Mouse (Mus musculus): Measurements from ENCODE around the gene Olfr114. TPM values are rescaled to one million over a fixed set of nuclear protein-coding genes. Genes with fewer than 3 reads are reported as not detected.

The Olfr114 gene
- polyA plus RNA-seq (2016; fragmentation: Nextera tagmentation; extraction: Ambion mirVana) = not detected in 2 replicates

DNA sequence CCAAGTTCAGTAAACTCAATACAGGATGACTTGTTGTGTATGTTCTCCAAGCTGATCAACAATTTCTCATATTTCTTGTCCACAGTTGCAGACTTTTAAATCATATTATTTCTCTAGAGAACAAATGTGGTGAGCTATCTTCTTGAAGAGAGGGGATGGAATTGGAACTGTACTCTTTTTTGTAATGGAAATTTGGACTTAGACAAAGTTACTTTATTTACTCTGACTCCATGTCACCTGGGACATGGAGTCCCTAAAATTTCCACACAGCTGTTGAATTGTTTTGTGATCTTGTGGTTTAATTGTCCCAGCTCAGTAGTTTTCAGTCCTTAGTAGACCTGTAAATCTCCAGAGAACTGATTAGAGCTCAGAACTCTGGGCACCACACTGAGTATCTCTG, at the start of gene Olfr114:
TSS of gene Olfr114 (minus strand) at position 101 of the 400 bp plus-strand sequence.
- H3K4me3 ChIP-seq = no peak within 1 kb of the TSS
- no peaks in the 10 kb centered on the region for H3K4me1 ChIP-seq (replicated peaks)
- H3K27ac ChIP-seq = no peak within 1 kb of the TSS
- H3K27me3 ChIP-seq (ENCODE audit: insufficient read depth, poor library complexity, severe bottlenecking) = no peaks in the 10 kb centered on the region
- DNase-seq (ENCODE audit: low spot score) = no peak
- H3K36me3 ChIP-seq = no peaks in the 10 kb centered on the region
- H3K9me3 ChIP-seq = no peaks in the 10 kb centered on the region

DNA sequence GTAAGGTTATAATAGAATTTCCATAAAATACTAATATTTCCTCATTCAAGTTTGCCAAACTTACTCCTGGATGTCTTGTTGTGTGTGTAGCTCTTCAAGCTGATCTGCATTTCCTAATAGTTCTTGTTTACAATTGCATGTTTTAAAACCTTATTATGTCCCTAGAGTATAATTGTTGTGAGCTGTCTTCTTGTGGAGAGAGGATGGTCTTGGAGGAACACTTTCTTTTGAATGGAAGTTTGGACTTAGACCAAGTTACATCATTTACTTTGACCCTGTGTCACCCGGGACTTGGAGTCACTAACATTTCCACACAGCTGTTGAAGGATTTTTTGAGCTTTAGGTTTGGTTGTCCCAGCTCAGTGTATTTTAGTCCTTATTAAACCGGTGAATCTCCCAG, 34.5 kb upstream of the Olfr114 start, which contains the start of the genes Olfr115 and Olfr116:
TSS of gene Olfr115 (minus strand) at position 101 of the 400 bp plus-strand sequence.
TSS of gene Olfr116 (minus strand) at position 191 of the 400 bp plus-strand sequence.
- Histone ChIP-seq H3K36me3 (no peaks in the 10 kb centered on the region), H3K9me3 (peaks cover 13% of the 10 kb centered on the region; the same call in 1 of the 2 replicates), H3K4me3 (no peak within 1 kb of the TSS), H3K27ac (no peak within 1 kb of the TSS), H3K27me3 (ENCODE audit: insufficient read depth, poor library complexity, severe bottlenecking) (no peaks in the 10 kb centered on the region), H3K4me1 (replicated peaks) (no peaks in the 10 kb centered on the region)
- no peak for DNase-seq (ENCODE audit: low spot score)
- 88% methylated on average over 2 of the region's 2 CpGs for WGBS

DNA sequence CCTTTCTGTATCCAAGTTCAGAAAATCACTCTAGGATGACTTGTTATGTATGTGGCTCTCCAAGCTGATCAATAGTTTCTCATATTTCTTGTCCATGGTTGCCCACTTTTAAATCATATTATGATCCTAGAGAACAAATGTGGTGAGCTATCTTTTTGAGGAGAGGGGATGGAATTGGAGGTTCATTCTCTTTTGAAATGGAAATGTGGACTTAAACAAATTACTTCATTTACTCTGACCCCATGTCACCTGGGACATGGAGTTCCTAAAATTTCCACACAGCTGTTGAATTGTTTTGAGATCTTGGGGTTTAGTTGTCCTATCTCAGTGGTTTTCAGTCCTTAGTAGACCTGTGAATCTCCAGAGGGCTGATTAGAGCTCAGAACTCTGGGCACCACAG, 15.0 kb downstream of the Olfr114 start, which contains the start of gene Olfr113:
TSS of gene Olfr113 (minus strand) at position 101 of the 400 bp plus-strand sequence.
- no peak for DNase-seq (ENCODE audit: low spot score)
- Histone ChIP-seq H3K4me3 (no peak within 1 kb of the TSS), H3K27me3 (ENCODE audit: insufficient read depth, poor library complexity, severe bottlenecking) (no peaks in the 10 kb centered on the region), H3K27ac (no peak within 1 kb of the TSS), H3K4me1 (replicated peaks) (no peaks in the 10 kb centered on the region), H3K9me3 (no peaks in the 10 kb centered on the region), H3K36me3 (no peaks in the 10 kb centered on the region)

DNA sequence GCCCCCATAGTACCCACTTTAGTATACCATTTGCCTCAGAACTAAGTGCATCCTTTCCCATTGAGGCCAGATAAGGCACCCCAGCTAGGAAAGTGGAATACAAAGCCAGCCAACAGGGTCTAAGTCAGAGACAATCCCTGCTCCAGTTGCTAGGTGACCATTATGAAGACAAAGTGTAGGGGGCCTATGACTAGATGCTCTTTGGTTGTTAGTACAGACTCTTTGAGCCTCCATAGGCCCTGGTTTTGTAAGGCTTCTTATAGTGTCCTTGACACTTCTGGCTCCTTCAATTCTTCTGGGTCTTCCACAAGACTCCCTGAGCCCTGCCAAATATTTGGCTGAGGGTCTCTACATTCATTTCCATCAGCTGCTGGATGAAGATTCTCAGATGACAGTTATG, 23.2 kb downstream of the Olfr114 start, which contains the start of gene Olfr112:
TSS of gene Olfr112 (minus strand) at position 101 of the 400 bp plus-strand sequence.
- no peaks in the 10 kb centered on the region for H3K4me1 ChIP-seq (replicated peaks)
- no peaks in the 10 kb centered on the region for H3K9me3 ChIP-seq
- no peak within 1 kb of the TSS for H3K27ac ChIP-seq
- no peaks in the 10 kb centered on the region for H3K27me3 ChIP-seq (ENCODE audit: insufficient read depth, poor library complexity, severe bottlenecking)
- no peak for DNase-seq (ENCODE audit: low spot score)
- H3K36me3 ChIP-seq = no peaks in the 10 kb centered on the region
- H3K4me3 ChIP-seq = no peak within 1 kb of the TSS

DNA sequence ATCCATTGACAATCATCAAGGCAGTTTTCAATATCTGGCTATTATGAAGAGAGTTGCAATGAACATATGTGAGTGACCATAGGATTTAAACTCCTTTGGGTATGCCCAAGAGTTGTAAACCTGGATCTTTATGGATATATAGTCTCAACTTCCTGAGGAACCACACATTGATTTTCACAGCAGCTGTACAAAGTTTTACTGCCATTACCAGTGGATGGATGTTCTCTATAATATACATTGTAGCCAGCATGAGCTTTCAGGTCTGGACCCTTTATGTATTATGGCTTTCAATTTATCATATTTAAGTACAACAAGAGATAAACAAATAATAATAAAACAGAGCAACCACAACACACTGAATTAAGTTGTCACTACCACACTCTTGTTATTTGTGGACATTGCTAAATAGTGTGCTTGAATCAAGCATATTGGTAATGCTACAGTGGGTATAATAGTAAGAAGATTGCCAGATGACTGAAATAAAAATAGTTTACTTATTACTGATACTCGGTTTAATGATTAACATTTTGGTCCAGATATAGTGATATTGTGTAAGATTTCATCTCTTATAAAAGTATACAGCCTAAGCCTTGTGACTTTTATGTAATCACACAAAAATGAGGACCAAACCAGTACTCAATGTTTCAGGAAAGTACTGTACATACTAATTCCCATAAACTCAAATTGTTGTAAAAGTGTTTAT, 33.5 kb downstream of the Olfr114 start:
- no peak for DNase-seq (ENCODE audit: low spot score)
- Histone ChIP-seq H3K4me3 (no peak overlapping the region), H3K27ac (no peak overlapping the region)

DNA sequence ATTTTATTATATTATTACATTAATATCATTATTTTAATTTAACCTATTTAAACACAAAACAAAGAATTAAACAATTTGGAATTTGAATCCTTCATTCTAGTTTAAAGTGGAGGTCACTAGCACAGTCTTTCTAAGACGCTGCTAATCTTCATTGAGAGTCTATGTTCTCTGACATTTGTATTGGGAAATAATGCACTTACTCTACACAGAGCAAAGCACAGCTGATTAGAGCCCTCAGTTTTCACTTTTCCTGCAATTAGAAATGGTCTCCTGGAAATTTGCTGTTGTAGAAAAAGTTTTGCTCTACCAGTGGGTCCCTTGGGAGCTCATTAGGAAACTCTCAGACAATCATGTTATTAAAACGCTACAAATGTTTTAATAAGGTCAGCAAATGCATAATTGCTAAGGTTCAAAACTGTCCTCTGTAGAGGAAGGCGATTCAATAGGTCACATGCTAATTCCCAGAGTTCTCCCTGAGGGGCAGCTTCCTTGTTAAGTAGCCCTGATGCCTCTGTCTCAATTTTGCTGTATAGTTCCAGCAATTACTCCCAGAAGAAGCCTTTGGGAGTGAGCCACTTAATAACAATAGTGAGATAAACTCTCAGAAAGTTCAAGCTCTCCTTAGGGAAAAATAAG, 48.6 kb downstream of the Olfr114 start:
- Histone ChIP-seq H3K36me3 (no peaks in the 10 kb centered on the region), H3K4me1 (replicated peaks) (no peaks in the 10 kb centered on the region), H3K27me3 (ENCODE audit: insufficient read depth, poor library complexity, severe bottlenecking) (no peaks in the 10 kb centered on the region), H3K9me3 (no peaks in the 10 kb centered on the region), H3K4me3 (no peak overlapping the region), H3K27ac (no peak overlapping the region)
- 75% methylated on average over 3 of the region's 3 CpGs for WGBS
- DNase-seq (ENCODE audit: low spot score) = no peak

More for the DNA sequence above, 33.5 kb downstream of the Olfr114 start:
- Histone ChIP-seq H3K9me3 (no peaks in the 10 kb centered on the region), H3K4me1 (replicated peaks) (no peaks in the 10 kb centered on the region), H3K27me3 (ENCODE audit: insufficient read depth, poor library complexity, severe bottlenecking) (no peaks in the 10 kb centered on the region), H3K36me3 (no peaks in the 10 kb centered on the region)
- WGBS = 64% methylated on average over 1 of the region's 1 CpGs

DNA sequence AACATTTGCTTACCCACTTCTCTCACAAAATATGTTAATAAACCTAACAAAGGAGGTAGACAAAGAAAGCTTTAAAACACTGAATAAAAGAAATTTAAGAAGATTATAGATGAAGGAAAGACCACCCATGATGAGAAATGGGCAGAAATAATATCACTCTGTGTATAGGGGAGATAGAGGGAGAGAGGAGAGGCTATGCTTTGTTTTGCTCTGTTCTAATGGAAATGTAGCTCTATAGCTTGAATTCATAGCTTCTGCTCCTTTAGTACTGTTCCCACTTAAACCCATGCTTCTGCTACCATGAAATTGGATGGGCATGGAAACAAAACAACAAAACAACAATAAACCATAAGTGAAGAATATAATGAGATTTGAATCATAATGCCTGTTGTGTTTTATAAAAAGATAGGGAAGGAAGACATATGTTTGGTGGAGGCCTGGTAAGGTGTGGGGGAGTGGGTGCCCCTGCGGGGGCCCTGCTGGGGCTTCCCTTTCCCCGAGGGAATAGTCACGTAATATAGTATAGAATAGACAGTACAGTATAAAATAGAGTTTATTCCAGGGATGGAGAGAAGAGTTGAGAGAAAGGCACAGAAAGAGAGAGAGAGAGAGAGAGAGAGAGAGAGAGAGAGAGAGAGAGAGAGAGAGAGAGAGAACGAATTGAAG, 51.0 kb downstream of the Olfr114 start:
- WGBS = 82% methylated on average over 4 of the region's 4 CpGs
- H3K4me3 ChIP-seq = no peak overlapping the region
- no peaks in the 10 kb centered on the region for H3K4me1 ChIP-seq (replicated peaks)
- H3K27ac ChIP-seq = no peak overlapping the region
- DNase-seq (ENCODE audit: low spot score) = no peak
- no peaks in the 10 kb centered on the region for H3K27me3 ChIP-seq (ENCODE audit: insufficient read depth, poor library complexity, severe bottlenecking)
- no peaks in the 10 kb centered on the region for H3K9me3 ChIP-seq
- H3K36me3 ChIP-seq = no peaks in the 10 kb centered on the region

Other genes with a start within 250 kb of the Olfr114 start
- not detected in 2 replicates for gene Olfr104-ps, start 233.2 kb downstream of the Olfr114 start, polyA plus RNA-seq (2016; fragmentation: Nextera tagmentation; extraction: Ambion mirVana)
- not detected in 2 replicates for gene Olfr105-ps, start 213.7 kb downstream of the Olfr114 start, polyA plus RNA-seq (2016; fragmentation: Nextera tagmentation; extraction: Ambion mirVana)
- gene Olfr106-ps, start 202.3 kb downstream of the Olfr114 start, polyA plus RNA-seq (2016; fragmentation: Nextera tagmentation; extraction: Ambion mirVana) = not detected in 2 replicates
- gene Olfr107, start 193.5 kb downstream of the Olfr114 start, polyA plus RNA-seq (2016; fragmentation: Nextera tagmentation; extraction: Ambion mirVana) = not detected in 2 replicates
- not detected in 2 replicates for gene Olfr108, start 147.3 kb downstream of the Olfr114 start, polyA plus RNA-seq (2016; fragmentation: Nextera tagmentation; extraction: Ambion mirVana)
- gene Olfr109, start 133.8 kb downstream of the Olfr114 start, polyA plus RNA-seq (2016; fragmentation: Nextera tagmentation; extraction: Ambion mirVana) = not detected in 2 replicates
- gene H2-M2, start 109.2 kb downstream of the Olfr114 start, polyA plus RNA-seq (2016; fragmentation: Nextera tagmentation; extraction: Ambion mirVana) = not detected in 2 replicates
- not detected in 2 replicates for gene Olfr110, start 100.3 kb downstream of the Olfr114 start, polyA plus RNA-seq (2016; fragmentation: Nextera tagmentation; extraction: Ambion mirVana)
- not detected in 2 replicates for gene Olfr111, start 84.7 kb downstream of the Olfr114 start, polyA plus RNA-seq (2016; fragmentation: Nextera tagmentation; extraction: Ambion mirVana)
- not detected in 2 replicates for gene Olfr112, start 23.3 kb downstream of the Olfr114 start, polyA plus RNA-seq (2016; fragmentation: Nextera tagmentation; extraction: Ambion mirVana)
- not detected in 2 replicates for gene Olfr113, start 15.1 kb downstream of the Olfr114 start, polyA plus RNA-seq (2016; fragmentation: Nextera tagmentation; extraction: Ambion mirVana)
- not detected in 2 replicates for gene Olfr115, start 34.4 kb upstream of the Olfr114 start, polyA plus RNA-seq (2016; fragmentation: Nextera tagmentation; extraction: Ambion mirVana)
- gene Olfr116, start 34.5 kb upstream of the Olfr114 start, polyA plus RNA-seq (2016; fragmentation: Nextera tagmentation; extraction: Ambion mirVana) = not detected in 2 replicates
- gene Olfr117, start 71.0 kb upstream of the Olfr114 start, polyA plus RNA-seq (2016; fragmentation: Nextera tagmentation; extraction: Ambion mirVana) = not detected in 2 replicates
- not detected in 2 replicates for gene Olfr118, start 74.2 kb upstream of the Olfr114 start, polyA plus RNA-seq (2016; fragmentation: Nextera tagmentation; extraction: Ambion mirVana)
- not detected in 2 replicates for gene Olfr119, start 103.8 kb upstream of the Olfr114 start, polyA plus RNA-seq (2016; fragmentation: Nextera tagmentation; extraction: Ambion mirVana)
- gene Olfr120, start 129.1 kb upstream of the Olfr114 start, polyA plus RNA-seq (2016; fragmentation: Nextera tagmentation; extraction: Ambion mirVana) = not detected in 2 replicates
- gene Olfr121, start 156.1 kb upstream of the Olfr114 start, polyA plus RNA-seq (2016; fragmentation: Nextera tagmentation; extraction: Ambion mirVana) = not detected in 2 replicates
- not detected in 2 replicates for gene Olfr122, start 175.9 kb upstream of the Olfr114 start, polyA plus RNA-seq (2016; fragmentation: Nextera tagmentation; extraction: Ambion mirVana)
- gene Olfr123, start 200.8 kb upstream of the Olfr114 start, polyA plus RNA-seq (2016; fragmentation: Nextera tagmentation; extraction: Ambion mirVana) = not detected in 2 replicates
- not detected in 2 replicates for gene Olfr124, start 207.1 kb upstream of the Olfr114 start, polyA plus RNA-seq (2016; fragmentation: Nextera tagmentation; extraction: Ambion mirVana)
- not detected in 2 replicates for gene Olfr125, start 240.2 kb upstream of the Olfr114 start, polyA plus RNA-seq (2016; fragmentation: Nextera tagmentation; extraction: Ambion mirVana)

Data from hindbrain, embryonic 10.5 days (tissue).